Mouse (Mus musculus) urinary bladder, postnatal 4 days (tissue): Measurements from ENCODE around the gene Stub1.

Experiments
- DNase-seq, 2 experiments: peaks; one replicate each; pipeline ENCODE4 v3.0.0; 2021 to 2022; ENCODE audit warnings: low spot score in 2 of 2

Stub1 gene

GRCm38 (mm10) chr17:25791843-25792527, 41.2 kb downstream of the Stub1 start:
- peak; percentile 84 to 90 for DNase-seq

GRCm38 (mm10) chr17:25791320-25791842, 41.8 kb downstream of the Stub1 start:
- no peak for DNase-seq

- DNase-seq, result no peak
Measured at GRCm38 (mm10) chr17:25786781-25787504, 46.3 kb downstream of the Stub1 start.

- DNase-seq, result no peak
Measured at GRCm38 (mm10) chr17:25786280-25786679, 46.9 kb downstream of the Stub1 start, which contains the start of gene Ccdc78. Ccdc78 (plus strand) TSS chr17:25786580.

- peak; percentile 90 to 95 for DNase-seq
Measured at GRCm38 (mm10) chr17:25785281-25785745, 47.9 kb downstream of the Stub1 start, which contains the start of gene Haghl. Haghl (minus strand) TSS chr17:25785673.

- no peak for DNase-seq
Measured at GRCm38 (mm10) chr17:25783861-25784574, 49.2 kb downstream of the Stub1 start.

GRCm38 (mm10) chr17:25783086-25783485, 50.1 kb downstream of the Stub1 start:
- no peak for DNase-seq

GRCm38 (mm10) chr17:25781339-25781738, 51.9 kb downstream of the Stub1 start:
- no peak for DNase-seq
